Comparison of ENCODE assay signal across 9 mouse cellular contexts in the genomic region with DNA sequence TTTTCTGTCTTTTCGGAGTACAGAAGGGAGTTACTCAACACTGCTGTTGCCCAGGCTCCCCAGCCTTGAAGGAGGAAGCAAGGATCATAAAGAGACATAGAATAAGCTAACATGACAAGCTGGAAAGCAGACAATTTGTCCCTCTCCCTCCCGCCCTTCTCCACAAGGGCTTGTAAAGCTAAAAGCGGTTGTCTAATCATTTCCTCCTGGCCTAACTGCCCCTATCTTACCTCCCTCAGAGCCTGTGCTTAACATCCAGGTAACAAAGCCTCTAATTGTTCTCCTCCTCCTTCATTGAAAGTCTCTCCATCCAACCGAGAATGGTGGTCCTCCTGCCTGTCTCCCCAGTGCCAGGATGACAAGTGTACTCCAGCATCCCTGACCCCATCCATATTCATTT. TPM values are rescaled to one million over a fixed set of nuclear protein-coding genes. Genes with fewer than 3 reads are reported as not detected.
DNase-seq lines count a peak whose midpoint lies in the region; ATAC-seq and TF ChIP-seq lines count a peak whose summit lies in the region.
"Had no signal": no experiment of that assay in that cellular context is flagged by ENCODE, and none has a peak within 500 bp of the region (broad histone marks: within the 10 kb centered on the region; RNA-seq: fewer than 3 reads in every experiment).

No protein-coding gene starts in this region.

- H3K79me2 ChIP-seq in MEL (ENCODE audit: control insufficient read depth, insufficient read depth, low read length, poor library complexity), result peaks cover 16% of the 10 kb centered on the region

- TF ChIP-seq EP300 in MEL (IDR thresholded peaks at IDR 0.05; ENCODE audit: low read depth in 1 of 2, low read length in 2 of 2), result peak; percentile 91 to 96

- no peak for DNase-seq in heart, adult 18-20 months
- DNase-seq in MEL (ENCODE audit: low read depth, low spot score), result peak; percentile 77
- no peak for DNase-seq in midbrain, embryonic 11.5 days (ENCODE audit: low spot score, missing footprints)
- DNase-seq in gastrocnemius, postnatal 10 days, result no peak
- no peak for DNase-seq in Muller cell, postnatal 12 days (ENCODE audit: inconsistent ontology term)
- no peak for DNase-seq in lung, adult 2 months

- no peak for ATAC-seq in heart, embryonic 11.5 days (replicated peaks; ENCODE audit: insufficient number of reproducible peaks, low FRiP score, low TSS enrichment)
- no peak for ATAC-seq in hindbrain, embryonic 15.5 days (ENCODE audit: low FRiP score, low read depth)
- no peak for ATAC-seq in midbrain, embryonic 11.5 days (ENCODE audit: low FRiP score)

- peaks cover 11% of the 10 kb centered on the region for H3K4me1 ChIP-seq in heart, embryonic 11.5 days (ENCODE audit: control insufficient read depth, insufficient read depth, low read length)
- H3K4me1 ChIP-seq in MEL (ENCODE audit: control insufficient read depth in 1 of 2, insufficient read depth in 2 of 2, low read length in 2 of 2), result peaks cover 10 to 46% of the 10 kb centered on the region in 2 experiments
- peaks cover 28% of the 10 kb centered on the region for H3K4me1 ChIP-seq in hindbrain, embryonic 15.5 days (replicated peaks)
- H3K4me1 ChIP-seq in midbrain, embryonic 11.5 days (ENCODE audit: control insufficient read depth, insufficient read depth, low read length), result peaks cover 11% of the 10 kb centered on the region
- H3K4me1 ChIP-seq in lung, adult 2 months (ENCODE audit: control insufficient read depth, insufficient read depth, low read length), result peaks cover 6% of the 10 kb centered on the region; the same call in 1 of the 2 replicates

- WGBS in heart, embryonic 11.5 days (ENCODE audit: insufficient replicate concordance), result 50% methylated on average over 4 of the region's 4 CpGs
- WGBS in hindbrain, embryonic 15.5 days, result 46% methylated on average over 4 of the region's 4 CpGs
- 50% methylated on average over 4 of the region's 4 CpGs for WGBS in midbrain, embryonic 11.5 days
- 46% methylated on average over 4 of the region's 4 CpGs for WGBS in lung, adult 2 months

- H3K27me3 ChIP-seq in heart, embryonic 11.5 days (ENCODE audit: control insufficient read depth, insufficient read depth, low read length), result no peaks in the 10 kb centered on the region
- no peaks in the 10 kb centered on the region for H3K27me3 ChIP-seq in MEL (ENCODE audit: control insufficient read depth in 1 of 2, insufficient read depth in 2 of 2, low read length in 2 of 2)
- H3K27me3 ChIP-seq in hindbrain, embryonic 15.5 days, result no peaks in the 10 kb centered on the region
- no peaks in the 10 kb centered on the region for H3K27me3 ChIP-seq in midbrain, embryonic 11.5 days (ENCODE audit: control insufficient read depth, insufficient read depth, low read length)

- no peaks in the 10 kb centered on the region for H3K9me3 ChIP-seq in heart, embryonic 11.5 days (replicated peaks; ENCODE audit: control insufficient read depth, low read length)
- H3K9me3 ChIP-seq in MEL (replicated peaks; ENCODE audit: insufficient read depth, low read length), result no peaks in the 10 kb centered on the region
- H3K9me3 ChIP-seq in hindbrain, embryonic 15.5 days, result no peaks in the 10 kb centered on the region
- H3K9me3 ChIP-seq in midbrain, embryonic 11.5 days (ENCODE audit: control insufficient read depth, low read length), result no peaks in the 10 kb centered on the region

- TF ChIP-seq POLR2A in MEL (IDR thresholded peaks at IDR 0.05; ENCODE audit: control insufficient read depth in 1 of 2, insufficient read depth in 1 of 2, low read depth in 1 of 2, low read length in 2 of 2, poor library complexity in 1 of 2), result peak in 1 of 2 experiments; percentile 14; a peak in 1 of 4 replicates
- no peak for TF ChIP-seq POLR2A in lung, adult 2 months (IDR thresholded peaks at IDR 0.05; ENCODE audit: borderline replicate concordance, extremely low read depth, low read depth, low read length)

- peak overlapping the region; percentile 76; the same call in 1 of the 2 replicates for H3K4me2 ChIP-seq in heart, embryonic 11.5 days
- H3K4me2 ChIP-seq in hindbrain, embryonic 15.5 days, result peak overlapping the region; percentile 90
- H3K4me2 ChIP-seq in midbrain, embryonic 11.5 days, result no peak overlapping the region

- H3K36me3 ChIP-seq in heart, embryonic 11.5 days (ENCODE audit: control insufficient read depth, insufficient read depth, low read length), result peaks cover 7% of the 10 kb centered on the region; the same call in 1 of the 2 replicates
- H3K36me3 ChIP-seq in MEL (ENCODE audit: control insufficient read depth in 1 of 2, insufficient read depth in 2 of 2, low read length in 2 of 2), result peaks cover 0 to 46% of the 10 kb centered on the region in 2 experiments; a peak in 2 of 4 replicates
- H3K36me3 ChIP-seq in hindbrain, embryonic 15.5 days, result peaks cover 23% of the 10 kb centered on the region
- H3K36me3 ChIP-seq in midbrain, embryonic 11.5 days (ENCODE audit: control insufficient read depth, insufficient read depth, low read length), result peaks cover 14% of the 10 kb centered on the region

- H3K27ac ChIP-seq in heart, embryonic 11.5 days (ENCODE audit: low read depth, low read length), result 0 out of 2 replicates have a peak overlapping the region, but pooled peaks have one; percentile 12
- peak overlapping the region; percentile 90 for H3K27ac ChIP-seq in MEL (ENCODE audit: control insufficient read depth, low read depth, low read length)
- H3K27ac ChIP-seq in hindbrain, embryonic 15.5 days (replicated peaks), result no peak overlapping the region
- H3K27ac ChIP-seq in midbrain, embryonic 11.5 days (ENCODE audit: low read depth, low read length), result no peak overlapping the region

- peak overlapping the region; percentile 30; the same call in 1 of the 2 replicates for H3K9ac ChIP-seq in heart, embryonic 11.5 days (ENCODE audit: low read depth, low read length)
- peak overlapping the region; percentile 92 for H3K9ac ChIP-seq in MEL (ENCODE audit: control insufficient read depth, low read depth, low read length, poor library complexity, severe bottlenecking)
- H3K9ac ChIP-seq in hindbrain, embryonic 15.5 days, result 0 out of 2 replicates have a peak overlapping the region, but pooled peaks have one; percentile 19
- 0 out of 2 replicates have a peak overlapping the region, but pooled peaks have one; percentile 12 for H3K9ac ChIP-seq in midbrain, embryonic 11.5 days (ENCODE audit: low read length)

- no peak for TF ChIP-seq CTCF in MEL (IDR thresholded peaks at IDR 0.05 in 2 of 3, conservative IDR thresholded peaks at IDR 0.05 in 1 of 3; ENCODE audit: control insufficient read depth in 1 of 3, insufficient read depth in 1 of 3, low read depth in 2 of 3, low read length in 3 of 3, poor library complexity in 1 of 3, severe bottlenecking in 1 of 3)
- TF ChIP-seq CTCF in lung, adult 2 months (IDR thresholded peaks at IDR 0.05; ENCODE audit: insufficient read depth, low read length), result no peak

- no peak overlapping the region for H3K4me3 ChIP-seq in heart, embryonic 11.5 days (ENCODE audit: low read depth, low read length)
- H3K4me3 ChIP-seq in MEL (ENCODE audit: control insufficient read depth in 1 of 2, insufficient read depth in 1 of 2, low read depth in 2 of 2, low read length in 2 of 2), result peak overlapping the region; percentile 75 to 88
- H3K4me3 ChIP-seq in hindbrain, embryonic 15.5 days, result peak overlapping the region; percentile 68
- no peak overlapping the region for H3K4me3 ChIP-seq in midbrain, embryonic 11.5 days (ENCODE audit: low read depth, low read length)
- H3K4me3 ChIP-seq in lung, adult 2 months (replicated peaks; ENCODE audit: extremely low read depth, low read depth, low read length), result no peak overlapping the region

- TF ChIP-seq RAD21 in MEL (IDR thresholded peaks at IDR 0.05; ENCODE audit: low read depth, low read length), result no peak

RNA-seq across cellular contexts. Expression of gene G6pc3, which starts 1.4 kb away (rescaled TPM):
- polyA plus RNA-seq in heart, embryonic 11.5 days (2014; fragmentation: Nextera tagmentation; extraction: Ambion mirVana), result 27.9 and 28.7 TPM in 2 replicates
- 10 to 100 TPM; 54.5 to 56.6 TPM for total RNA-seq in heart, adult 18-20 months (2021)
- 46.4 and 48.9 TPM in 2 replicates for total RNA-seq in MEL (2012; rRNA removed)
- 100 to 1,000 TPM in 1 of 2 experiments, not detected in 1; 104 TPM for polyA plus RNA-seq in MEL (2012; ENCODE audit: insufficient read depth in 1 of 2, insufficient read length in 2 of 2, low read depth in 1 of 2, low replicate concordance in 2 of 2, missing spikeins in 1 of 2)
- 40.4 and 41.2 TPM in 2 replicates for polyA plus RNA-seq in hindbrain, embryonic 15.5 days (2015; fragmentation: Nextera tagmentation; extraction: Ambion mirVana)
- polyA plus RNA-seq in midbrain, embryonic 11.5 days (2014; fragmentation: Nextera tagmentation; extraction: Ambion mirVana), result 27.8 and 31.5 TPM in 2 replicates
- 10 to 100 TPM; 32.2 to 34.6 TPM for total RNA-seq in gastrocnemius, postnatal 10 days (2021)
- polyA plus RNA-seq in lung, adult 2 months (2012; rRNA removed), result 74.4 and 82.5 TPM in 2 replicates

RNA-seq across cellular contexts. Expression of gene Lsm12, which starts 5.8 kb away (rescaled TPM):
- 61.3 and 64.3 TPM in 2 replicates for polyA plus RNA-seq in heart, embryonic 11.5 days (2014; fragmentation: Nextera tagmentation; extraction: Ambion mirVana)
- total RNA-seq in heart, adult 18-20 months (2021), result 10 to 100 TPM; 45.5 to 50.6 TPM
- total RNA-seq in MEL (2012; rRNA removed), result 74.2 and 75.0 TPM in 2 replicates
- 100 to 1,000 TPM; 128 to 150 TPM for polyA plus RNA-seq in MEL (2012; ENCODE audit: insufficient read depth in 1 of 2, insufficient read length in 2 of 2, low read depth in 1 of 2, low replicate concordance in 2 of 2, missing spikeins in 1 of 2)
- 102 and 121 TPM in 2 replicates for polyA plus RNA-seq in hindbrain, embryonic 15.5 days (2015; fragmentation: Nextera tagmentation; extraction: Ambion mirVana)
- polyA plus RNA-seq in midbrain, embryonic 11.5 days (2014; fragmentation: Nextera tagmentation; extraction: Ambion mirVana), result 73.5 and 74.8 TPM in 2 replicates
- 10 to 100 TPM; 83.1 to 84.4 TPM for total RNA-seq in gastrocnemius, postnatal 10 days (2021)
- polyA plus RNA-seq in lung, adult 2 months (2012; rRNA removed), result 20.8 and 30.6 TPM in 2 replicates

RNA-seq across cellular contexts. Expression of gene Tmem101, which starts 34.6 kb away (rescaled TPM):
- 31.2 and 36.3 TPM in 2 replicates for polyA plus RNA-seq in heart, embryonic 11.5 days (2014; fragmentation: Nextera tagmentation; extraction: Ambion mirVana)
- 10 to 100 TPM; 14.1 to 14.9 TPM for total RNA-seq in heart, adult 18-20 months (2021)
- total RNA-seq in MEL (2012; rRNA removed), result 43.9 and 45.1 TPM in 2 replicates
- polyA plus RNA-seq in MEL (2012; ENCODE audit: insufficient read depth in 1 of 2, insufficient read length in 2 of 2, low read depth in 1 of 2, low replicate concordance in 2 of 2, missing spikeins in 1 of 2), result 10 to 100 TPM in 1 of 2 experiments, not detected in 1; 30.1 TPM
- 41.8 and 44.1 TPM in 2 replicates for polyA plus RNA-seq in hindbrain, embryonic 15.5 days (2015; fragmentation: Nextera tagmentation; extraction: Ambion mirVana)
- polyA plus RNA-seq in midbrain, embryonic 11.5 days (2014; fragmentation: Nextera tagmentation; extraction: Ambion mirVana), result 33.5 and 35.9 TPM in 2 replicates
- 10 to 100 TPM; 13.7 to 15.9 TPM for total RNA-seq in gastrocnemius, postnatal 10 days (2021)
- polyA plus RNA-seq in lung, adult 2 months (2012; rRNA removed), result 20.5 and 26.7 TPM in 2 replicates

RNA-seq across cellular contexts. Expression of gene Hdac5, which starts 39.1 kb away (rescaled TPM):
- polyA plus RNA-seq in heart, embryonic 11.5 days (2014; fragmentation: Nextera tagmentation; extraction: Ambion mirVana), result 42.8 and 45.3 TPM in 2 replicates
- 100 to 1,000 TPM; 115 to 117 TPM for total RNA-seq in heart, adult 18-20 months (2021)
- total RNA-seq in MEL (2012; rRNA removed), result 9.1 and 10.4 TPM in 2 replicates
- polyA plus RNA-seq in MEL (2012; ENCODE audit: insufficient read depth in 1 of 2, insufficient read length in 2 of 2, low read depth in 1 of 2, low replicate concordance in 2 of 2, missing spikeins in 1 of 2), result 10 to 100 TPM in 1 of 2 experiments, not detected in 1; 29.3 TPM
- polyA plus RNA-seq in hindbrain, embryonic 15.5 days (2015; fragmentation: Nextera tagmentation; extraction: Ambion mirVana), result 82.7 and 84.9 TPM in 2 replicates
- 25.6 and 31.9 TPM in 2 replicates for polyA plus RNA-seq in midbrain, embryonic 11.5 days (2014; fragmentation: Nextera tagmentation; extraction: Ambion mirVana)
- total RNA-seq in gastrocnemius, postnatal 10 days (2021), result 10 to 100 TPM; 68.5 to 86.9 TPM
- polyA plus RNA-seq in lung, adult 2 months (2012; rRNA removed), result 140 and 160 TPM in 2 replicates

RNA-seq across cellular contexts. Expression of gene Nags, which starts 45.5 kb away (rescaled TPM):
- 0.33 TPM in 1 of 2 replicates, not detected in the other for polyA plus RNA-seq in heart, embryonic 11.5 days (2014; fragmentation: Nextera tagmentation; extraction: Ambion mirVana)
- total RNA-seq in heart, adult 18-20 months (2021), result under 1 TPM in 1 of 2 experiments, not detected in 1; 0.13 TPM
- total RNA-seq in MEL (2012; rRNA removed), result 5.4 and 6.6 TPM in 2 replicates
- 1 to 10 TPM in 1 of 2 experiments, not detected in 1; 9.7 TPM for polyA plus RNA-seq in MEL (2012; ENCODE audit: insufficient read depth in 1 of 2, insufficient read length in 2 of 2, low read depth in 1 of 2, low replicate concordance in 2 of 2, missing spikeins in 1 of 2)
- polyA plus RNA-seq in hindbrain, embryonic 15.5 days (2015; fragmentation: Nextera tagmentation; extraction: Ambion mirVana), result not detected in 2 replicates
- polyA plus RNA-seq in midbrain, embryonic 11.5 days (2014; fragmentation: Nextera tagmentation; extraction: Ambion mirVana), result not detected in 2 replicates
- total RNA-seq in gastrocnemius, postnatal 10 days (2021), result not detected
- polyA plus RNA-seq in lung, adult 2 months (2012; rRNA removed), result 0.41 and 0.72 TPM in 2 replicates
- total RNA-seq: gastrocnemius, adult 18-20 months had no signal

Comparison
In these comparisons a context has a peak if more than half of its experiments do, and no peak if none do; other contexts are left out.
1. H3K27ac ChIP-seq: peak in heart, embryonic 11.5 days (single experiment) and MEL (single experiment); none in hindbrain, embryonic 15.5 days (single experiment) and midbrain, embryonic 11.5 days (single experiment).
2. H3K4me3 ChIP-seq: peak in MEL (2 of 2) and hindbrain, embryonic 15.5 days (single experiment); none in heart, embryonic 11.5 days (single experiment), midbrain, embryonic 11.5 days (single experiment) and lung, adult 2 months (single experiment).
3. H3K9ac ChIP-seq: peak in every context shown above with its lines; median percentile 92 in MEL; 30 in heart, embryonic 11.5 days; 19 in hindbrain, embryonic 15.5 days; 12 in midbrain, embryonic 11.5 days.